Mouse (Mus musculus): Measurements from ENCODE around the gene Noct. TPM values are rescaled to one million over a fixed set of nuclear protein-coding genes. Genes with fewer than 3 reads are reported as not detected.
A peak's percentile ranks its signal among the peaks of the same experiment; 100 is the strongest.
"Not testable (repeated sequence)": the region's sequence is repeated elsewhere in the genome, so short reads cannot be mapped to it uniquely, and the experiment has no call there.

Noct gene
- 10 to 100 TPM; 11.0 to 12.3 TPM for total RNA-seq (2021)
- long read RNA-seq, experiment 1, full-length matches to known transcripts, result 27 of 27 reads
- long read RNA-seq, experiment 1, partial matches to known transcripts, result 0 of 27 reads
- long read RNA-seq, experiment 1, other reads (novel, unspliced or antisense), result 0 of 27 reads
- long read RNA-seq, experiment 2, full-length matches to known transcripts, result 29 of 32 reads
- long read RNA-seq, experiment 2, partial matches to known transcripts, result 0 of 32 reads
- long read RNA-seq, experiment 2, other reads (novel, unspliced or antisense), result 3 of 32 reads

- DNase-seq (ENCODE audit: low spot score in 2 of 2), result peak; percentile 73 to 90
These were observed at the start of gene Noct for GRCm38 (mm10) chr3:51224363-51225225. Gene Noct (plus strand): TSS chr3:51224447.

DNA sequence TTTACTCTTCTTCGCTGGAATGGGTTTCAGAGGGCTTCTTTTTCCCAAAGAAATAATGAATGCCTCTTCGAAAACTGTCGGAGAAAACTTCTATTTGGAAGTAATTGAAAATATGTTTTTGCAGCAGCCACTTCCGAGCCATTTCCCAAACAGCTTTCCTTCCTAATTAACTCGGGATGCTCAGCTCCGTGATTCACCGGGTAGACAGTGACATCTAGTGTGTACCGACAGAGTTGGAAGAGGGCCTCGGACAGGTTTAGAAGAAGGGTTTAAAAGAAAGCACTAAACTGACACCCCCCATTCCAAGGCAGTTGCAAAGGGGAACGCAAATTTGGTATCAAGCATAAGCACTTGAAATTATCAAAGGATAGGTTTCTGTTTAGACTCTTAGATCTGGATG lies 46.1 kb upstream of the Noct start:
- DNase-seq (ENCODE audit: low spot score in 2 of 2), result no peak

DNA sequence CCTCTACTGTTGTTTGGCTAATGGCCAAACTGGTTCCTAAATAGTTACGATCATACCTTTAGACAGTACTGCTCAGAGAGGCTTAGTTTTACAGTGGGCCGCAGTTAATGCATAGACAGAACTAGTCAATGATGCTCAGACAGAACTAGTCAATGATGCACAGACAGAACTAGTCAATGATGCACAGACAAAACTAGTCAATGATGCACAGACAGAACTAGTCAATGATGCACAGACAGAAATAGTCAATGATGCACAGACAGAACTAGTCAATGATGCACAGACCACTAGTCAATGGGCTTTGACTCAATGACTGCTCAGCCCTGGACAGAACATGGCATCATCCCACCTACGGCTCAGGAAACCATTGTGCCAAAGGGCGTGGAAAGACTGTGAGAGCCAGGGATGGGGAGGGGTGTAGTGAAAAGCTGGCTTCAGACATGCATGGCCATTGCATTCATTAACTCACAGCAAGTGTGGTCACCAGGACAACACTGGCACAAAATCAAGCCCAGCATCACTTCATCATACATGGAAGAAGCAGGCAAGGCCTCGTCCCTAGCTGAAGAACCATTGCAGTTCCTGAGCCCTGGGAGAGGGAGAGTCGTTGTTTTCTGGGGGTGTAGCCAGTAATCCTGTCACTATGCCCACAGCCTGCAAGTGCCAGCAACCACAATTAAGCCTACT lies 44.6 kb upstream of the Noct start:
- no peak for DNase-seq (ENCODE audit: low spot score in 2 of 2)

GRCm38 (mm10) chr3:51180341-51180940 lies 43.8 kb upstream of the Noct start:
- DNase-seq (ENCODE audit: low spot score in 2 of 2), result no peak

GRCm38 (mm10) chr3:51182455-51182854 lies 41.8 kb upstream of the Noct start:
- DNase-seq (ENCODE audit: low spot score in 2 of 2), result no peak

DNA sequence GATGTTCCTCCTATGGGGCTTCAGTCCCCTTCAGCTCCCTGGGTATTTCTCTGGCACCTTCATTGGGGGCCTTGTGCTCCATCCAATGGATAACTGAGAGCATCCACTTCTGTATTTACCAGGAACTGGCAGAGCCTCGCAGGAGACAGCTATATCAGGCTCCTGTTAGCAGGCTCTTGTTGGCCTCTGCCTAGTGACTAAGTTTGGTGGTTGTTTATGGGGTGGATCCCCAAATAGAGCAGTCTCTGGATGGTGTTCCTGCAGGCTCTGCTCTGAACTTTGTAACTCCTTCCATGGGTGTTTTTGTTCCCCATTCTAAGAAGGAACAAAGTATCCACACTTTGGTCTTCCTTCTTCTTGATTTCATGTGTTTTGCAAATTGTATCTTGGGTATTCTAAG lies 40.7 kb upstream of the Noct start:
- not testable (repeated sequence) for DNase-seq (ENCODE audit: low spot score in 2 of 2)

DNA sequence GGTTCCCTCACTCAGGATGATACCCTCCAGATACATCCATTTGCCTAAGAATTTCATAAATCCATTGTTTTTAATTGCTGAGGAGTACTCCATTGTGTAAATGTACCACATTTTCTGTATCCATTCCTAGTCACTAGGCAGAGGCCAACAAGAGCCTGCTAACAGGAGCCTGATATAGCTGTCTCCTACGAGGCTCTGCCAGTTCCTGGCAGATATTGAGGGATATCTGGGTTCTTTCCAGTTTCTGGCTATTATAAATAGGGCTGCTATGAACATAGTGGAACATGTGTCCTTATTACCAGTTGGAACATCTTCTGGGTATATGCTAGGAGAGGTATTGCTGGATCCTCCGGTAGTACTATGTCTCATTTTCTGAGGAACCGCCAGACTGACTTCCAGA lies 40.3 kb upstream of the Noct start:
- not testable (repeated sequence) for DNase-seq (ENCODE audit: low spot score in 2 of 2)

GRCm38 (mm10) chr3:51184715-51185114 lies 39.5 kb upstream of the Noct start:
- no peak for DNase-seq (ENCODE audit: low spot score in 2 of 2)

DNA sequence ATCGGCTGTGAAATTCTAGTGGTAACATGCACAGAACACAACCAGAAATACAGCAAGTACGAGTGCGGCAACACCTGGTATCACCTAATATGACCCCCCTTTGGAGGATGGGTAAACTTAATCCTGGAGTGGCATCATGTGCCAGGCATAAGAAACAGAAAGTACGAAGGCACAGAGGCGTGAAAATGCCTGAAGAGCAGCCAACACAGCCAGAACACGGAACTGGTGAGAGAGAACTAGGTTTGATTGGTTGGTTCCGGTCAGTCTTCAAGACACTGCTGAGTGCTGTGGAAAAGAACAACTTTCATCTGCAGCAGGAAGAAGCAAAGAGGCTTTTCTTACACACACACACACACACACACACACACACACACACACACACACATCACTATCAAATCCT lies 38.8 kb upstream of the Noct start:
- no peak for DNase-seq (ENCODE audit: low spot score in 2 of 2)

DNA sequence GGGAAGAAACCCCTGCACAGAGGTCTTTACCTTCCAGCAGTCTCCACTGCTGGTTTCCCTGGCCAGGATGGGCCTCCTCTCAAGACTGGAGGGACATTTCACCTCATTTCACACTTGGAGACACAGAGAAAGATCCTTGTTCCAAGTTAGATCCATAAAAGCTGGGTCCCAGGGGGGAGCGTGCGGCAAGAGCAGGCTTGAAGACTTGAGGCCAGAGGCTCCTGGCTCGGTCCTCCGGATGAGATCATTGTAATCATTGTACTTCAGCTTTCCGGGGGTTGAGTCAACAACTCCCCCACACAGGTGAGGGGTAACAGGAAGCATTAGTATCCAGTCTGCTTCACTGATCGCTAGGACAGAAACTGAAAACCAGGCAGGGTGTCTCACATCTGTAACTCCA lies 30.2 kb upstream of the Noct start:
- peak; percentile 65 to 87 for DNase-seq (ENCODE audit: low spot score in 2 of 2)

DNA sequence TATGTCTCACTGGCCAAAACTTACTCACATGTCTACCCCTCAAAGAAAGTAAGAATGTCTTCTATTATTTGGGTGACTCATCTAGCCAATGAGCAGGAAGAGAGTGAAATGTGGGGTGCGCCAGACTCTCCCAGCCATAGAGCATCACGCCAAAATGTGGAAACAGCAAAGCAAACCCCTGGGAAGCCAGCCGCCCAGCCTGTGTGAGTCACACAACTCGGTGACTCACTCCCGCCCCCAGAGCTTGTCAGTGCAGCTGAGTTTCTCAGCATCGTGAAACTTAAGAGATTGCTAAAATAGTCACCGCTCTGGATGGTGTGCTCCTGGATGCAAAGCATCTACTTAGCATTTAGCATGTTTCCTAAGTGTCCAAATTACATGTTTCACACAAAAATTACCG lies 28.9 kb upstream of the Noct start:
- peak in 1 of 2 experiments; percentile 66 for DNase-seq (ENCODE audit: low spot score in 2 of 2)

DNA sequence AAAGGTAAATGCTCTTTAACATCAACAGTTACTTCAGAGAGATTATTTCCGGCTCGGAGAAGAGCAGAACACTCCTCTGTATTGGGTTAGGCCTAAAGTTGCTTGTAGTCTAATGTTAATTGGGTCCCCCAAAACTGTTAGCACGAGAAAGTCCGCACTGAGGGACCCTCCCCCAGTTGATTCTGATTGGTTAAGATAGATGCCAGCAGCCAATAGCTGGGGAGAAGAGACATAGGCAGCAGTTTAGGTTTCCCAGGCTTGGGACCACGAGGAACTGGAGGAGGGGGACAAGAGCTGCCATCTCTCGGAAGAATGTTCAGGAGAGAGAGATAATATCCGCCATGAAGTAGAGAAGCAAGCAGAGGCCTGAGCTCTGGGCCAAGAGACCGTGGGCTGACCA lies 28.5 kb upstream of the Noct start:
- no peak for DNase-seq (ENCODE audit: low spot score in 2 of 2)

DNA sequence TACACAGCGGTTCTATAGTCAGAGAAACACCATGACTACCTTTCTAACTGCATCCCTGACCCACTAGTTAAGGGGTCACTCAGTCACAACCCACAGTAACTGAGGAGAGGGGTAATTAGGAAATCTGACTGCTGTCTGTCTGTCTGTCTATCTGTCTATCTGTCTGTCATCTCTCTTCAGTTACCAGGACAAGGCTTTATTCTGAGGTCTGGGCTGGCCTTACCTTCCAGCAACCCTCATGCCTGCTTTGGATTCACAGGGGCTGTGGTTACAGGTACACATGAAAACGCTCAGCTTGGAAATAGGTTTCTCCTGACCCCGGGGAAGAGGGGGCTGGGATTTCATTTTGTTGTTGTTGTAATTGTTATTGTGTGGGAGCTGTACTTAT lies 27.5 kb upstream of the Noct start:
- no peak for DNase-seq (ENCODE audit: low spot score in 2 of 2)

DNA sequence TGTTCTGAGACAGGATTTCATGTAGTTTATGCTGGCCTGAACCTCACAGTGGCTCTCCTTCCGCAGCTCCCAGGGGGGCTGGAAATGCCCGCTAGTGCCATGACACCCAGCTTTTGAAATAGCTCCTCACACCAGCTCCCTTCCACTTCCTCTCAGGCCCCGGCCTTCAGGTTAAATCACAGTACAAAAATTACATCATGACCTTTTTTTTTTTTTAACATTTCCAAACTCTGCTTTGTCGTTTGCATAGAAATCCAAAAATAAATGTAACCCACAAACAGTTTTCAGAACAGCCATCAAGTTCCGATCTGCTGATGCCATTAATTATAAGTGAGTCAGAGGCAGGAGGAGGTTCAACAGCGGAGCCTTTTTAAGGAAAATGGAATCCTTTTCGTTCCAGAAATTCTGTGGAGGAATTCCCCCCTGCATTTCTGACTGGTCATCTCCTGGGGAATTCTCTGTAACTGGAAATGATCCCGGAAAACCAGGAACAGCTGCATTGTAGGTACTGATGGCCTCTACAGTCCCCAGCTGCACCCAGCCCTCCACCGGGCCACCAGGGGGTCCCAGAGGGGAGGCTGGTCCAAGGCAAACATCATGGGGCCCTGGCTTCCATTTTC lies 27.0 kb upstream of the Noct start:
- DNase-seq (ENCODE audit: low spot score in 2 of 2), result peak in 1 of 2 experiments; percentile 57

DNA sequence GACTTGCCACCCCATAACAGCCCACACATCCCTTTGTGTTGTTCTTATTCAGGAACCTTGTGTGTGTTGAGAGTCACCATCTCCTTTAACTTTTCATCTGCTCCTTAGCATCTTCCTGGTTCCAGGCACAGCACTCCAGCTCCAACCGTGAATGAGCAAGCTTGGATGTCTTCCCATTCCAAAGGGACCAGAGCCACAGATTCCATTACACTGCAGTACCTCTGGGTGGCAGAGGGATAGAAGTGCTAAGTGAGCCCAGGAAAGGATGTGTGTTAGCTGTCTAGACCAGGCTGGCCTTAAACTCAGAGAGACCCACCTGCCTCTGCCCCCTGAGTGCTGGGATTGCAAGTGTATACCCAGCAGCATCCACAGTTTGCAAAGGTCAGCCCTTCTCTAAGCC lies 26.0 kb upstream of the Noct start:
- DNase-seq (ENCODE audit: low spot score in 2 of 2), result no peak

GRCm38 (mm10) chr3:51199130-51199529 lies 25.1 kb upstream of the Noct start:
- no peak for DNase-seq (ENCODE audit: low spot score in 2 of 2)

DNA sequence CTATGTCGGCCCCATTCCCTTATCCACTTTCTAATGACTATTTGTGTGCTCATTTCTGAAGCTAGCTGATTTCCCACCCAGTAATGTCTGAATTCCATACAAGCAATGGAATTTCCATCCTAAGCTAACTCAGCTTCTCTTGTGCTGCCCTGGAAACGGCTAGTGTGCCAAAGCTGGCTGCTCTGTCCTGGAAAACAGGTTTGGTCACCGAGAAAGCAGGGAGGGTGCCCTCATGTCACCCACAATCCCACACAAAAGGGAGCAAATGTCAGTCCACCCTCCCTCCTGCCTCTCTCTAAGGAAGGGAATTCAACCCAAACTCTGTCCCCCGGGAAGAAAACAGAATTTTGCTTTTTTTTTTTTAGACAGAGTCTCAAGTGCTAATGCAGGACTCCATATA lies 23.9 kb upstream of the Noct start:
- DNase-seq (ENCODE audit: low spot score in 2 of 2), result no peak

- DNase-seq (ENCODE audit: low spot score in 2 of 2), result no peak
These were observed 23.4 kb upstream of the Noct start for GRCm38 (mm10) chr3:51200894-51201293.

DNA sequence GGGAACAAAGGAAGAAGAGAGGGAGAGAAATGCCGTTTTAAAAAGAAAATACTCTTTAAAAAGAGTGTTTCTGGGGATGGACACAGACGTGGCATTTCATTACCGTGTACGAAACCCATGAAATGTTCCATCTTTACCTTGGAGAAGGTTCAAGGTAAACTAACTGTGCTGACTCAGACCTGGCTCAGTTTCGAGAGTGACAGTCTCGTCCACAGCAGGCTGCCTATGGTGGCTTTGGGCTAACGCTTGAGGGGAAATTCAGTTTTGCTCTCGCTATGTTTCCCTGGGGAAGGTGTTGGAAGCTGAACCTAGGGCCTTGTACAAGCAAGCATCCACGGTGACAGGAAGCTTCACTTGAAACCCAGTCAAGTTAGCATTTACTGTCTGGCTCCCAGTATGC lies 22.3 kb upstream of the Noct start:
- no peak for DNase-seq (ENCODE audit: low spot score in 2 of 2)

- DNase-seq (ENCODE audit: low spot score in 2 of 2), result no peak
These were observed 21.7 kb upstream of the Noct start for GRCm38 (mm10) chr3:51202491-51202987.

DNA sequence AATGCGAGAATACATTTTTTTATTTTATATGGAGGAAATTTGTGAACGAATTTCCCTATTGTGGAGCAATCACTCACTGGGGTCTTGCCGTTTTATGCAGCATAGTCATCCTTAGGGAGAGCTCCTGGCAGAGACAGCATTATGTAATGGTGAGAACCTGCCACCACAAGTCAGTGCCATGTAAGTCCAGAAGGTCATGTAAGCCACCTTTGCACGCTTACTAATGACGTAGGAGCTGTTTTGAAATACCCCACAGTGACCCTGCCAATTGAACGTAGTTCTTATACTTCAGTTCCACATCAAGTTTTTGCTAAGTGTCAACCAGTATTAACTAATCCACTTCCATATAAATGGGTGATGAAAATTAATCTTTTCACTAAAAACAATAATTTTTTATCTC lies 20.3 kb upstream of the Noct start:
- DNase-seq (ENCODE audit: low spot score in 2 of 2), result no peak
